Mouse (Mus musculus) gastrocnemius, adult 2 months (tissue): ENCODE measurements around the gene Nkapd1. TPM values are rescaled to one million over a fixed set of nuclear protein-coding genes. Genes with fewer than 3 reads are reported as not detected.

ENCODE experiments used
- DNase-seq: peaks from one replicate; pipeline ENCODE4 v3.0.0; 2022
- H3K27ac ChIP-seq: fragments of 200-600 bp; 2 replicates; pipeline ENCODE4 v1.8.1; 2022; ENCODE audit warnings: mild to moderate bottlenecking
- H3K4me3 ChIP-seq: fragments of 200-600 bp; 2 replicates; pipeline ENCODE4 v1.8.1; 2022; ENCODE audit warnings: mild to moderate bottlenecking, moderate library complexity
- CTCF ChIP-seq: fragments of 200-600 bp; IDR thresholded peaks from 2 replicates; pipeline ENCODE4 v1.8.1; 2022; ENCODE audit warnings: antibody characterized with exemption, mild to moderate bottlenecking, moderate library complexity
- intact Hi-C: fragments of 180-260 bp; cut with DNase I; formaldehyde crosslinking; loops from one replicate; pipeline ENCODE4 v1.15.1; 2025
- total RNA-seq, 2 experiments: library from RNA; stranded (reverse); gene quantifications; 2 replicates each; pipeline ENCODE4 v1.2.3; 2021

The Nkapd1 gene
- total RNA-seq, 2 experiments from 2014 or later: 11.1 to 11.7 TPM

- H3K27ac ChIP-seq: no peak within 1 kb of the TSS
- no peak for TF ChIP-seq CTCF
- intact Hi-C loops: no loop called here
- H3K4me3 ChIP-seq: no peak within 1 kb of the TSS
- no peak for DNase-seq
Measured at GRCm38 (mm10) chr9:50561145-50561917, 55.9 kb downstream of the Nkapd1 start, which contains the start of gene Tex12. Gene Tex12, minus strand, starts transcription at chr9:50561325.

Other genes starting within 250 kb of the Nkapd1 start
- under 1 TPM in 1 of 2 experiments, not detected in 1; 0.36 TPM for gene Plet1, start 122.9 kb downstream of the Nkapd1 start, total RNA-seq
- gene Pts, start 88.7 kb downstream of the Nkapd1 start, total RNA-seq: 10 to 100 TPM; 10.4 to 11.9 TPM
- 1 to 10 TPM in 1 of 2 experiments, under 1 TPM in 1; 0.87 to 1.0 TPM for gene Il18, start 62.6 kb downstream of the Nkapd1 start, total RNA-seq
- gene Bco2, start 62.3 kb downstream of the Nkapd1 start, total RNA-seq: under 1 TPM; 0.26 to 0.45 TPM
- not detected for gene Tex12, start 56.1 kb downstream of the Nkapd1 start, total RNA-seq
- 100 to 1,000 TPM; 269 to 419 TPM for gene Sdhd, start 13.7 kb downstream of the Nkapd1 start, total RNA-seq
- 100 to 1,000 TPM; 211 to 231 TPM for gene Timm8b, start 13.6 kb downstream of the Nkapd1 start, total RNA-seq
- under 1 TPM; 0.53 to 0.61 TPM for gene Pih1d2, start 143 bp downstream of the Nkapd1 start, total RNA-seq
- gene Dlat, start 42.3 kb upstream of the Nkapd1 start, total RNA-seq: 100 to 1,000 TPM; 170 to 247 TPM
- 1 to 10 TPM; 2.6 to 4.7 TPM for gene Dixdc1, start 122.1 kb upstream of the Nkapd1 start, total RNA-seq
- gene 2310030G06Rik, start 129.1 kb upstream of the Nkapd1 start, total RNA-seq: 1 to 10 TPM; 2.4 to 6.5 TPM
- 1,000 to 10,000 TPM in 1 of 2 experiments, 100 to 1,000 TPM in 1; 885 to 2,545 TPM for gene Cryab, start 133.9 kb upstream of the Nkapd1 start, total RNA-seq
- gene Hspb2, start 134.9 kb upstream of the Nkapd1 start, total RNA-seq: 100 to 1,000 TPM; 123 to 143 TPM
- gene Fdxacb1, start 150.8 kb upstream of the Nkapd1 start, total RNA-seq: 1 to 10 TPM; 3.4 to 3.9 TPM
- gene Alg9, start 157.6 kb upstream of the Nkapd1 start, total RNA-seq: 10 to 100 TPM in 1 of 2 experiments, 1 to 10 TPM in 1; 7.8 to 11.2 TPM
- gene 1110032A03Rik, start 158.1 kb upstream of the Nkapd1 start, total RNA-seq: 10 to 100 TPM; 10.4 to 11.2 TPM
- 1 to 10 TPM; 5.9 to 7.6 TPM for gene Ppp2r1b, start 227.8 kb upstream of the Nkapd1 start, total RNA-seq